Mouse (Mus musculus) frontal cortex, postnatal 36 days (tissue): ENCODE data around the gene Klf9.

Source experiments
- DNase-seq, 2 experiments: peaks; one replicate each; pipeline ENCODE4 v3.0.0; 2022; ENCODE audit warnings: low spot score in 2 of 2

Klf9 gene

DNA sequence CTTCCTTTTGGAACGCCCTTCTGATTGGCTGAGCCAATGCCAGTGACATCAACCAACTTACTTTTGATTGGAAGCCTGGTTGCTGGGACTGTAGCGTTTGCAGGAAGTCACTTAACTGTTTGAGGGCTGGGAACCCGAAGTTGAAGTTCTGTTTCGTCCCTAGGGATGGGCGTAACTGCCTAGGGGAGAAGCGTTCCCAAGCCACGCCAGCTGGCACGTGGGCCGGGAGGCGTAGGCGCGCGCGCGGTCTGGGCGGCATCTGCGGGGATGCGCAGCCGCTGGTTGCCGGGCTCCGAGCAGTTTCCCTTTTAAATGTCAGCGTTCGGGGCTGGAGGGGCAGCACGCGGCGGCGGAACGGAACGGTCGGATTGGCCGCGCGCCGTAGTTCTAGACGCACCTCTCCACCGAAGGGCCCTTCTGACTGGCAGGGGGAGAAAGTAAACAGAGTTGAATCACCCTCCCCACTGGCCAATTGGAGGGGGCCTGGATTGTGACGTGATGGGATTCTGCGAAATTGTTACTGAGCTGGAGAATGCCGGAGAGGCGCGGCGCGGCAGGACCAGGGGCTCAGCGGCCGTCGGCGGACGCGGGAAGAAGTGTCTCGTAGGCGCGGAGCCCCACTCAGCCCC, at the start of gene Klf9:
Gene Klf9, plus strand, starts transcription at position 538 of the 629 bp plus-strand sequence.
- peak; percentile 98 to 99 for DNase-seq

GRCm38 (mm10) chr19:23091586-23091985, 49.4 kb upstream of the Klf9 start:
- peak; percentile 50 to 68 for DNase-seq

- DNase-seq = no peak
These were observed 47.5 kb upstream of the Klf9 start for GRCm38 (mm10) chr19:23093548-23093947.

DNA sequence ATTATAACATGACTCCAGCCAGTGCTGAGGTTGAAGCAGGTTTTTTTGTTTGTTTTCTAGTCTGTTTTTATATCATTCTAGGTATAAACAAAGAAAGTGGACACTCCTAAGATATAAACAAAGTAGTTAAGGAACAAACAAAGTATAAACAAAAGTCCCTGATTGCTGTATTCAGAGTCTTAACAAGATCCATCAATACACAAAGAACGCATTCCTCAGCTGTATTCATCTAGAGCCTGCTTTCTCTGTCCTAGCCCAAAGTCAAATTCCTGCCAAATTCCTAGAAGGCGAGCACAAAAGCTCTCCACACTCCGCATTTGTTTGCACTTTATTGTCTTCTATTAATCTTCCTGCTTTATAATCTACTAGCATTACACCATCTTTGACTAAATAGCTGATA, 46.1 kb upstream of the Klf9 start:
- no peak for DNase-seq

DNA sequence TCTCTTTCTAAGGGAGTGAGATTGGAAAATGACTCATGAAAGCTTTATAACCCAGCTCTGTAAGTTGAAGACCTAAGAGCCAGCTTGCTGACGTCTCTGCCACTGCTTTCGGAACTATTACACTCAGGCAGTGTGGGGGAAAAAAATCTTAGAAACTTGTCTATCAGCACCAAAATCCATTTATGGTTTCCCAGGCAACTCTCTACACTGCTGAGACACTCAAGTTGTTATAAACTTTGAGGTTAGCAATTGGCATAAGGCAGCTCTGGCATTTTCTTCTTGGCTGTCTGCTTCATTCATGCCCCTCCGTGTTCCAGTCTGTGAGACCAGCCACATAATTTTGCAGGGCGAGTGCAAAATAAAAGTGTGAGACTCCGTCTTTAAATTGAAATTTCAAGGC, 34.2 kb upstream of the Klf9 start:
- DNase-seq = peak in 1 of 2 experiments; percentile 20

GRCm38 (mm10) chr19:23107335-23107734, 33.7 kb upstream of the Klf9 start:
- DNase-seq = peak in 1 of 2 experiments; percentile 34

GRCm38 (mm10) chr19:23121875-23122274, 19.2 kb upstream of the Klf9 start:
- DNase-seq = no peak

- DNase-seq = no peak
These were observed 16.9 kb upstream of the Klf9 start for GRCm38 (mm10) chr19:23124023-23124550.

DNA sequence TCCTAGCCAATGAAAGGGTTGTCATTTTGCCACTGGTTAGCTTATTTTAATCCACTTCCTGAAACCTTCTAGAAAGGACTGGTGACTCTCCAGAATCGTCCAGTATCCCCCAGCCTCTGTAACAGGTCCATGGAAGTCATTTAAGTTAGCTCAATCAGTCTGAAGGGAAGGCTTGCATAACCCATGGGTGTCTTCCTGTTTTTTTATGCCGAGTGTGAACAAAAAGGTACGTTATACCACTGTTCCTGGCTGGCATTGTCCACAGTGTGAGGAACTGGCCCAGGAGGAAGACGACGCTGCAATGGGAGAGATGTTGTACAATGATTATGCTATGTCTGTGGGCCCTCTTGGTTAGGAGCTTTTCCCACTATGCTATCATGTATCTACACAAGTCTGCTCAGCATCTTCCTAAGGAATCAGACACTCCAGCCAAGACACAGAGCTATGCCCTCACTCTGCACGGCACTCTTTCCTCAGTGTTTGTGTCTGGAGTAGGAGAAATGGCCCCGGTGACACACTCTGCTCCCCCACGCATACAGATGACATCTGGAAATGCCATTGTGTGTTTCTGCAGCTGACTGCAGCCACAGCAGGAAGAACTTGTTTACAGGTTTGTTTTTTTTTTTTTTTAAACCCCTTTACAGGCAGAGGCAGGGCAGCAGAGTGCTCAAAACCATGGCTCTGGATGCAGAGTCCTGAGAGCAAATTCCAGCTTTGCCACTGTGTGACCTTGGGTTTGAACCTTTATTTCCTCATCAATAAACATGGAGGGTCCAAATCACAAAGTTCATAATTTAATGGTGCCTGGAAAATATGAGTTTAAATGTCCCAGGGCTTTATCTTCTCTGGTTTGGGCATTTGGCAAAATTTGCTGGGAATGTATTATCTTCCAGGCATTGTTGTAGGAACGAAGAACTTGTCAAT, 15.5 kb upstream of the Klf9 start:
- no peak for DNase-seq

DNA sequence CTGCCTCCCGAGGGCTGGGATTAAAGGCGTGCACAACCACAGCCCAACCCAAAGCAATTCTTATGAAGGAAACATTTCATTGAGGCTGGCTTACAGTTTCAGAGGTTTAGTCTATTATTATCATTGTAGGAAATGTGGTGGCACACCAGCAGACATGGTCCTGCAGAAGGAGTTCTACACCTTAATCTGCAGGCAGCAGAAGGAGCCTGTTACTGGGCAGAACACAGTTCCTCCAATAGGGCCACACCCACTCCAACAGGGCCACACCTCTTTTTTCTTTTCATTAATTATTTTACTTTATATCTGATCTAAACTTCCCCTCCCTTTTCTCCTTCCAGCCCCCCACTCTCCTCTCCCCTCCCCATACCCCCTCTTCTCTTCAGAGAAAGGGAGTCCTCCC, 11.1 kb upstream of the Klf9 start:
- no peak for DNase-seq

- no peak for DNase-seq
These were observed 8.9 kb upstream of the Klf9 start for GRCm38 (mm10) chr19:23132106-23132635.

DNA sequence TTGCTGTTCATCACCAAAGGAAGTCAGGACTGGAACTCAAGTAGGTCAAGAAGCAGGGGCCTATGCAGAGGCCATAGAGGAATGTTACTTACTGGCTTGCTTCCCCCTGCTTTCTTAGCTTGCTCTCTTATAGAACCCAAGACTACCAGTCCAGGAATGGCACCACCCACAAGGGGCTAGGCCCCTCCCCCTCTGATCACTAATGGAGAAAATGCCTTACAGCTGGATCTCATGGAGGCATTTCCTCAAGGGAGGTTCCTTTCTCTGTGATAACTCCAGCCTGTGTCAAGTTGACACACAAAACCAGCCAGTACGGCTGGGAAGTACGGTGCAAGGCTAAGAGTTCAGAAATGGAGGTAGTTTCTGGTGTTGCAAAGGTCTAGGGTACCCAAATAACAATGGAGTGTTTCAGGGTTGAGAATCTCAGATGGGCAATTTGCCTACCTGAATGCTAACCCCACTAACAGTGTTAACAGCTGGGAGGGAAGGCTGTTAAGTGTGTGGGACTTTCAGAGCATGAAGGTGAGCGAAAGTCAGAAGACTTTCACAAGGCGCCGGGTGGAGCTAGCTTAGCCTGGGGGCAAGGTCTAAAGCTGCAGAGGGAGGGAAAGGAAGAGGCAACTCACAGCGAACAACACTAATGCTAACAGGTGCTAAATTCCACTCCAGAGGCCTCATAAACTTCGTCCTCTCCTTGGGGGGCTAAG, 8.2 kb upstream of the Klf9 start:
- DNase-seq = no peak

DNA sequence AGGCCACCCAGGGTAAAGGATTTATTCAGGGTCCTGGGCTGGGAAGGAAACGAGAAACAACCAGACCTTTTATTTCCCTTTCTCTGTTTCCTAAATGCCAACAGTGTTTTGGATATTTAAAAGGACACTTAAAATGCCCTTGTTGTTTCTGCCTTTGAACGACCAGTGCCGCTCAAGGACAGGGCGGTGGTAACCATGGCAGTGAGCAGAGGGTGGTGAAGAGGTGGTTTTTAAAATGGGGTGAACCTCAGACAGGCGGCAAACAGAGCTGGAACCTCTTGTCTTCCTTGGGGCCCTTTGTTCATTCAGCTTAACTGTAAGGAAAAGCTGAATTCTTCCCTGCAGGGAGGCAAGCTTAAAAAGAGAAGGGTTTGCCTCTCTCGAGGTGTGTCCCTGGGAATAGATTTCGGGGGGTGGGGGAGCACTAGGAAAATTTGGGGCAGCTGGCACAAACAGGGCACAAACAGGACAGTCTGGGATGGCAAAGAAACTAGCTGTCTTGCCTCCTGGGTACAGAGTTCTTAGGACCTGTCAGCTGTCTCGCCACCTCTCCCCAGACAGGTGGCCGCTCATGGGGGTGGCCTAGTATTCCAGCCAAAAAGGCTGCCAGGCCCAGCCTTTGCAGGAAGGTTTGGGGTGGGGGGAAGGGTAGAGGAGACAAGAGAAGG, 7.5 kb upstream of the Klf9 start:
- DNase-seq = peak in 1 of 2 experiments; percentile 37

- peak in 1 of 2 experiments; percentile 86 for DNase-seq
These were observed 7.0 kb upstream of the Klf9 start for GRCm38 (mm10) chr19:23134095-23134440.

GRCm38 (mm10) chr19:23134441-23135301, 6.4 kb upstream of the Klf9 start:
- peak; percentile 86 to 90 for DNase-seq

- peak; percentile 91 to 94 for DNase-seq
These were observed 5.5 kb upstream of the Klf9 start for GRCm38 (mm10) chr19:23135349-23136201.

DNA sequence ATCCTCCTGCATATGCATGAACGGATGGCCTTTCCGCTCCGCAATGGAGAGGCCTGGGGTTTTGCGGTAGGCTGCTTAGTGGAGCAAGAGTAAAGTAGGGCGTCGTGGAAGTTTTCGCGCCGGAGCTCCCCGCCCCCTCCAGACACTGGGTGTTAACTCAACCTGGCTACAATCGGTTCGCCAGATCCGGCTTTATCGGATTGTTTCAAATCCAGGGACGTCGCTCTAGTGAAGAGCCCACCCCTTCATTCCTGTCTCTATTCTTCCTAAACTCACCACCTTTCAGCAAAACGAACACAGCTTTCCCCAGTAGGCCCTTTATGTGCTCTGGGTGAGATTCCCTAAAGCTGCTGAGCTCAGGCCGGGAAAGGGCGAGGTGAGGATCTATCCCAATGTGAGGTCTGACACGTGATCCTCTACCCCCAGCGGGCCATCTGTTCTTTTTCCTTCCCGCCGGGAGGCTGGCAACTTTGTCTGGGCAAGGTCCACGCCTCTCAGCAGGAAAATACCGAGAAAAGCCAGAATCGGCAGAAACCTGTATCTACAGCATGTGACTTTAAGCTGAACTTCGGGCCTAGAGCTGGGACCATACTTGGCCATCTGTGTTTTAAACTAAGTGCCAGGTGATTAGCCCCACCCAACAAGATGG, 4.7 kb upstream of the Klf9 start:
- peak; percentile 62 to 69 for DNase-seq

DNA sequence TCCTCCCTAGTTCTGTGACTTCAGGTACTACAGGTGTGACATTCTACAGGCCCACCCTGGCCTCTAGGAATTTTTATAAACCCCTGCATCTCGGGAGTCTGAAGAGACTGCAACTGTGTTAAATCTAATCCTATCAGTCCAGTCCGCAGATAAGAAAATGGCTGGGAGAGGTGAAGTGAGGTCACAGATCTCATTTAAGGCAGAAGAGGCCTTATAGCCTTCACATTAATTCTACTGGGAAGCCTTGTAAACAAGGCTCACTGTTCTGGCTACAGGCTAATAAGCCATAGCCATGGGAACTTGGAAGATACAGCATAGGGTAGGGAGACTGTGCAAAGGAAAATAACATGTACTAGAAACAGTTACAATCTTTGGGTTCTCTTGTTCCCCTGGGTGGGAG, 3.7 kb upstream of the Klf9 start:
- DNase-seq = no peak
